Mouse (Mus musculus): Measurements from ENCODE around the gene Plekho1. TPM values are rescaled to one million over a fixed set of nuclear protein-coding genes. Genes with fewer than 3 reads are reported as not detected.

Plekho1 gene
- polyA plus RNA-seq, 1 experiment from 2014 or later: 37.0 TPM

GRCm38 (mm10) chr3:95990413-95990941, 5.3 kb downstream of the Plekho1 start:
- no peak overlapping the region for H3K27ac ChIP-seq (ENCODE audit: low read depth)
- no peaks in the 10 kb centered on the region for H3K9me3 ChIP-seq (ENCODE audit: low read depth, low read length)
- no peak overlapping the region for H3K9ac ChIP-seq
- no peak overlapping the region for H3K4me3 ChIP-seq (ENCODE audit: low read depth, low read length)
- TF ChIP-seq CTCF (IDR thresholded peaks at IDR 0.05; ENCODE audit: low read depth): no peak
- H3K36me3 ChIP-seq (ENCODE audit: insufficient read depth): peaks cover 57% of the 10 kb centered on the region
- 77% methylated on average over 12 of the region's 12 CpGs for WGBS
- no peak for DNase-seq
- H3K27me3 ChIP-seq (ENCODE audit: insufficient read depth, low read length): no peaks in the 10 kb centered on the region
- no peak for ATAC-seq (ENCODE audit: insufficient read depth)
- H3K4me2 ChIP-seq: no peak overlapping the region
- H3K4me1 ChIP-seq (ENCODE audit: insufficient read depth): peaks cover 18% of the 10 kb centered on the region

DNA sequence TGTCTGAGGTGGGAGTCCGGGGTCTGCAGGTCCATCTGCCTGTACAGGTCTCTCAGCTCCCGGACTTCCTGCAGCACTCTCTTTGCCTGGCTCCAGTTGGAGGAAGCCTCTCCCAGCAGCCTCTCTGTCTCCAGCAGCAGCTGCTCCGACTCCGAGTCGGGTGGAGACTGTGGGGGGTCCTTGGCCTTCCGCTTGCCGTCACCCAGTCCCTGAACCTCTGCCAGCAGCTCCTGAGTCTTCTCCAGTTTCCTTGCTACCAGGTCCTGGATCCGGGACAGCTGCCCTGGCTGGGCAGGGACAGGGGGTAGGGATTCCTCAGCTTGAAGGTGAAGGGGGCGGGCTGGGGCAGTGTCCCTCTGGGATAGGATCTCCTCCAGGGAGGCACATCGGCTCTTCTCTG, 6.8 kb downstream of the Plekho1 start:
- H3K27me3 ChIP-seq (ENCODE audit: insufficient read depth, low read length): no peaks in the 10 kb centered on the region
- H3K4me2 ChIP-seq: 0 out of 2 replicates have a peak overlapping the region, but pooled peaks have one; percentile 5
- peak; percentile 92 for DNase-seq
- no peak for TF ChIP-seq CTCF (IDR thresholded peaks at IDR 0.05; ENCODE audit: low read depth)
- 40% methylated on average over 10 of the region's 10 CpGs for WGBS
- peak overlapping the region; percentile 81 for H3K27ac ChIP-seq (ENCODE audit: low read depth)
- H3K4me1 ChIP-seq (ENCODE audit: insufficient read depth): peaks cover 22% of the 10 kb centered on the region
- H3K9ac ChIP-seq: no peak overlapping the region
- peaks cover 57% of the 10 kb centered on the region for H3K36me3 ChIP-seq (ENCODE audit: insufficient read depth)
- no peaks in the 10 kb centered on the region for H3K9me3 ChIP-seq (ENCODE audit: low read depth, low read length)
- no peak overlapping the region for H3K4me3 ChIP-seq (ENCODE audit: low read depth, low read length)
- peak; percentile 47 for ATAC-seq (ENCODE audit: insufficient read depth)

GRCm38 (mm10) chr3:95988138-95988537, 7.7 kb downstream of the Plekho1 start:
- no peaks in the 10 kb centered on the region for H3K27me3 ChIP-seq (ENCODE audit: insufficient read depth, low read length)
- no peak for ATAC-seq (ENCODE audit: insufficient read depth)
- no peak overlapping the region for H3K4me3 ChIP-seq (ENCODE audit: low read depth, low read length)
- no peak for TF ChIP-seq CTCF (IDR thresholded peaks at IDR 0.05; ENCODE audit: low read depth)
- H3K9me3 ChIP-seq (ENCODE audit: low read depth, low read length): no peaks in the 10 kb centered on the region
- WGBS: 97% methylated on average over 1 of the region's 1 CpGs
- no peak overlapping the region for H3K4me2 ChIP-seq
- H3K36me3 ChIP-seq (ENCODE audit: insufficient read depth): peaks cover 57% of the 10 kb centered on the region
- H3K27ac ChIP-seq (ENCODE audit: low read depth): no peak overlapping the region
- no peak overlapping the region for H3K9ac ChIP-seq
- no peak for DNase-seq
- peaks cover 19% of the 10 kb centered on the region for H3K4me1 ChIP-seq (ENCODE audit: insufficient read depth)

GRCm38 (mm10) chr3:95987386-95988110, 8.3 kb downstream of the Plekho1 start:
- Histone ChIP-seq H3K9ac (no peak overlapping the region), H3K4me2 (no peak overlapping the region), H3K4me3 (ENCODE audit: low read depth, low read length) (no peak overlapping the region), H3K4me1 (ENCODE audit: insufficient read depth) (peaks cover 17% of the 10 kb centered on the region), H3K36me3 (ENCODE audit: insufficient read depth) (peaks cover 53% of the 10 kb centered on the region), H3K27ac (ENCODE audit: low read depth) (no peak overlapping the region), H3K9me3 (ENCODE audit: low read depth, low read length) (no peaks in the 10 kb centered on the region), H3K27me3 (ENCODE audit: insufficient read depth, low read length) (no peaks in the 10 kb centered on the region)
- no peak for ATAC-seq (ENCODE audit: insufficient read depth)
- 68% methylated on average over 6 of the region's 6 CpGs for WGBS
- no peak for TF ChIP-seq CTCF (IDR thresholded peaks at IDR 0.05; ENCODE audit: low read depth)
- DNase-seq: no peak

GRCm38 (mm10) chr3:95986984-95987383, 8.8 kb downstream of the Plekho1 start:
- DNase-seq (no peak), ATAC-seq (ENCODE audit: insufficient read depth) (no peak)
- 57% methylated on average over 4 of the region's 4 CpGs for WGBS
- H3K36me3 ChIP-seq (ENCODE audit: insufficient read depth): peaks cover 48% of the 10 kb centered on the region
- H3K9ac ChIP-seq: no peak overlapping the region
- TF ChIP-seq CTCF (IDR thresholded peaks at IDR 0.05; ENCODE audit: low read depth): peak; percentile 19; the same call in 1 of the 2 replicates
- no peaks in the 10 kb centered on the region for H3K9me3 ChIP-seq (ENCODE audit: low read depth, low read length)
- H3K4me3 ChIP-seq (ENCODE audit: low read depth, low read length): no peak overlapping the region
- peak overlapping the region; percentile 93 for H3K27ac ChIP-seq (ENCODE audit: low read depth)
- H3K27me3 ChIP-seq (ENCODE audit: insufficient read depth, low read length): no peaks in the 10 kb centered on the region
- no peak overlapping the region for H3K4me2 ChIP-seq
- peaks cover 15% of the 10 kb centered on the region for H3K4me1 ChIP-seq (ENCODE audit: insufficient read depth)

DNA sequence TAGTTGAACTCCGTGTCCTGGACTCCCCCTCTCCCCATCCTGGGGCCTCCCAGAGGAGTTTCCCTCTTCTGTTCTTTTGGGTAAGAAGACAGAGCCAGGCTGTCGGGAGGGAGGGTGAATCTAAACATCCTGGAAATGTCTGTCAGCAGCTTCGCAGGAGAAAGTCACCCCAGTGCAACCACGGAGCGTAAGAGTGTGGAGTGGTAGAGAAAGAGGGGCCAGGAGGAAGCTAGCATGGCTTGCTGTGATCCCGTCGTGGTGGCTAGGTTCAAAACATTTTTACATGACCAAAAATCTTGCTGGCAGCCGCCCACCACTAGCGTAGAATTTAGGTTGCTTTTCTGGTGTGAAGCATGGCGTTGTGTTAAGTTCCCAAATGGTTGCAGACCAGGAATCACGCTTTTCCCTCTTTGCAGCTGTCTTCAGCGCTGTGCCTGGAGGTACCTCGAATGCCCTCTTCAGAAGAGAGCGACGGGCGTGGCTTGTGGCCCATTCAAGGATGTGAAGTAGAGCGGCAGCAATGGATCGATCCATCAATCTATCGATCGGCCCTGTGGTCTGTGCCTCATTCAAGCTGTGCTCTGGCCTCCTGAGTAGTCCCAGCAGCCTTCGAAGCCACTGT, 9.7 kb downstream of the Plekho1 start:
- H3K4me3 ChIP-seq (ENCODE audit: low read depth, low read length): peak overlapping the region; percentile 15; the same call in 1 of the 2 replicates
- peak; percentile 85 for DNase-seq
- peaks cover 39% of the 10 kb centered on the region for H3K36me3 ChIP-seq (ENCODE audit: insufficient read depth)
- H3K4me1 ChIP-seq (ENCODE audit: insufficient read depth): peaks cover 15% of the 10 kb centered on the region
- no peak for TF ChIP-seq CTCF (IDR thresholded peaks at IDR 0.05; ENCODE audit: low read depth)
- no peaks in the 10 kb centered on the region for H3K27me3 ChIP-seq (ENCODE audit: insufficient read depth, low read length)
- 2% methylated on average over 21 of the region's 21 CpGs for WGBS
- H3K27ac ChIP-seq (ENCODE audit: low read depth): peak overlapping the region; percentile 93
- peak overlapping the region; percentile 55 for H3K4me2 ChIP-seq
- peak; percentile 47 for ATAC-seq (ENCODE audit: insufficient read depth)
- peak overlapping the region; percentile 24 for H3K9ac ChIP-seq
- H3K9me3 ChIP-seq (ENCODE audit: low read depth, low read length): no peaks in the 10 kb centered on the region

Measured in lung, embryonic 14.5 days (tissue).